Mouse (Mus musculus) kidney, adult 2 months (tissue): ENCODE measurements at regions not wholly inside any gene's neighbourhood (a gene's known extent, or its start where the extent isn't known, plus 50 kb on each side); places are given as distances from the start of the nearest gene placed in this dataset.

ENCODE experiments used
- CTCF ChIP-seq: fragments of 200-500 bp; conservative IDR thresholded peaks from 2 replicates; pipeline ENCODE4 v1.5.1; 2011; ENCODE audit warnings: low read depth, mild to moderate bottlenecking, control low read depth, low read length, moderate library complexity, mixed read lengths; ENCODE audit not compliant: insufficient read depth, insufficient read length
- POLR2A ChIP-seq: fragments of 200-500 bp; IDR thresholded peaks from one replicate; pipeline ENCODE4 v1.6.1; 2011; ENCODE audit warnings: low read depth, low read length, control low read depth

DNA sequence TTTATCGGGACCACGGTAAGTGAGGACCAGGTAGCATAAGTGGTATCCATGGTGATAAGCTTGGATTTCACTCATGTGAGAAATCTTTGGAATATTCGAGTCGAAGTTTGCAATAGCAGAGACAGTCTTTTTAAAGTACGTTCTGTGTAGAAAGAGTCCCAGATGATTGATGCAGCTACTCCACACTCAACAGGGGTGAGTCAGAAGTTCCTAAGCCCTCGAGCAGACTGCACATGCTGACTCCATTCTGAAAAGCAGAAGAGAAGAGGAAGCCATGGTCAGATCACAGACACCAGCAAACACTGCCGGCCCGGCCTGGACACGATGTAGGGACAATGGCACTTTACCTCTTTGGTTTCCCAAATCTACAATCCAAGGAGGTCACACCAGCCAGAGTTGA, 120.6 kb downstream of the Npy start:
- no peak for TF ChIP-seq CTCF
- TF ChIP-seq POLR2A = no peak
